In genomic region chr1:77435045-77435444, GRCm38 (mm10) we compare ENCODE assay signal across 23 mouse cellular contexts.
DNase-seq lines count a peak whose midpoint lies in the region; ATAC-seq and TF ChIP-seq lines count a peak whose summit lies in the region.
"Had no signal": no experiment of that assay in that cellular context is flagged by ENCODE, and none has a peak within 500 bp of the region (broad histone marks: within the 10 kb centered on the region; RNA-seq: fewer than 3 reads in every experiment).

No protein-coding gene starts in this region.

- H3K9ac ChIP-seq in lung, embryonic 14.5 days = no peak overlapping the region
- H3K9ac ChIP-seq in hindbrain, embryonic 16.5 days (ENCODE audit: low read depth, low read length) = no peak overlapping the region
- H3K9ac ChIP-seq: forebrain, embryonic 13.5 days; hindbrain, embryonic 13.5 days had no signal

- DNase-seq in heart, adult 11 months = peak; percentile 31
- no peak for DNase-seq in heart, postnatal 4 days
- peak; percentile 58 for DNase-seq in lung, embryonic 14.5 days
- no peak for DNase-seq in lung, postnatal 14 days
- peak; percentile 54 for DNase-seq in embryo, embryonic 10 days (ENCODE audit: low spot score)
- peak; percentile 50 for DNase-seq in embryo, embryonic 9.5 days (ENCODE audit: extremely low spot score)
- no peak for DNase-seq in natural killer cell, adult 2 months (ENCODE audit: low spot score in 2 of 2)
- DNase-seq: adrenal gland, adult 8-10 months; adrenal gland, postnatal 25 days; cerebellum, adult 11-12 months; cerebellum, adult 8-10 months; cerebellum, postnatal 10 days; cerebellum, postnatal 36 days; gastrocnemius, postnatal 10 days; gastrocnemius, postnatal 36 days had no signal

- 5% methylated on average over 4 of the region's 4 CpGs for WGBS in lung, embryonic 14.5 days
- WGBS in hindbrain, embryonic 16.5 days = 10% methylated on average over 4 of the region's 4 CpGs

- no peaks in the 10 kb centered on the region for H3K9me3 ChIP-seq in lung, embryonic 14.5 days (ENCODE audit: low read depth, low read length)
- H3K9me3 ChIP-seq in hindbrain, embryonic 16.5 days (ENCODE audit: control insufficient read depth, low read length) = no peaks in the 10 kb centered on the region
- H3K9me3 ChIP-seq: forebrain, embryonic 10.5 days; forebrain, embryonic 13.5 days; hindbrain, embryonic 10.5 days; hindbrain, embryonic 13.5 days had no signal

- 0 out of 2 replicates have a peak, but pooled peaks have one; percentile 21 for ATAC-seq in lung, embryonic 14.5 days (ENCODE audit: insufficient read depth)
- ATAC-seq in hindbrain, embryonic 16.5 days = no peak
- ATAC-seq: activated CD4-positive, CD25-positive, alpha-beta regulatory T cell, adult 4 months; forebrain, embryonic 13.5 days; forebrain, embryonic 16.5 days had no signal

- no peak for TF ChIP-seq CTCF in lung, embryonic 14.5 days (IDR thresholded peaks at IDR 0.05; ENCODE audit: low read depth)

- H3K27ac ChIP-seq in lung, embryonic 14.5 days (ENCODE audit: low read depth) = no peak overlapping the region
- no peak overlapping the region for H3K27ac ChIP-seq in hindbrain, embryonic 16.5 days (ENCODE audit: low read depth, low read length)
- H3K27ac ChIP-seq: forebrain, embryonic 10.5 days; forebrain, embryonic 13.5 days; hindbrain, embryonic 10.5 days; hindbrain, embryonic 13.5 days had no signal

- H3K4me1 ChIP-seq in lung, embryonic 14.5 days (ENCODE audit: insufficient read depth) = no peaks in the 10 kb centered on the region; the same call in 1 of the 2 replicates
- peaks cover 15% of the 10 kb centered on the region for H3K4me1 ChIP-seq in hindbrain, embryonic 16.5 days (ENCODE audit: control insufficient read depth, insufficient read depth, low read depth, low read length)

- H3K36me3 ChIP-seq in lung, embryonic 14.5 days (ENCODE audit: insufficient read depth) = no peaks in the 10 kb centered on the region
- no peaks in the 10 kb centered on the region for H3K36me3 ChIP-seq in hindbrain, embryonic 16.5 days (ENCODE audit: control insufficient read depth, insufficient read depth, low read length)
- H3K36me3 ChIP-seq: hindbrain, embryonic 13.5 days had no signal

- H3K4me2 ChIP-seq in lung, embryonic 14.5 days = no peak overlapping the region
- no peak overlapping the region for H3K4me2 ChIP-seq in hindbrain, embryonic 16.5 days (ENCODE audit: low read length)
- H3K4me2 ChIP-seq: forebrain, embryonic 13.5 days; heart, embryonic 11.5 days; hindbrain, embryonic 13.5 days had no signal

- no peak overlapping the region for H3K4me3 ChIP-seq in lung, embryonic 14.5 days (ENCODE audit: low read depth, low read length)
- H3K4me3 ChIP-seq in hindbrain, embryonic 16.5 days (ENCODE audit: low read length) = no peak overlapping the region
- H3K4me3 ChIP-seq: forebrain, embryonic 10.5 days; forebrain, embryonic 13.5 days; hindbrain, embryonic 10.5 days; hindbrain, embryonic 13.5 days had no signal

- H3K27me3 ChIP-seq in lung, embryonic 14.5 days (ENCODE audit: insufficient read depth, low read length) = no peaks in the 10 kb centered on the region
- no peaks in the 10 kb centered on the region for H3K27me3 ChIP-seq in hindbrain, embryonic 16.5 days (replicated peaks; ENCODE audit: control insufficient read depth, insufficient read depth, low read length)
- H3K27me3 ChIP-seq: forebrain, embryonic 13.5 days; hindbrain, embryonic 13.5 days had no signal

Comparison
In these comparisons a context has a peak if more than half of its experiments do, and no peak if none do; other contexts are left out.
1. DNase-seq: peak in heart, adult 11 months (single experiment), lung, embryonic 14.5 days (single experiment), embryo, embryonic 10 days (single experiment) and embryo, embryonic 9.5 days (single experiment); none in heart, postnatal 4 days (single experiment), lung, postnatal 14 days (single experiment) and natural killer cell, adult 2 months (0 of 2).